Mouse (Mus musculus) lung, embryonic 15.5 days (tissue): ENCODE results near the gene Meis2. TPM values are rescaled to one million over a fixed set of nuclear protein-coding genes. Genes with fewer than 3 reads are reported as not detected.

Source experiments
- ATAC-seq: fragments of 200-750 bp; cut with Nextera tagmentation; 2 replicates; pipeline ENCODE4 v1.8.0; 2017; ENCODE audit warnings: moderate number of reproducible peaks, borderline replicate concordance; ENCODE audit not compliant: low FRiP score, low TSS enrichment; ENCODE audit errors: extremely low read depth
- H3K27ac ChIP-seq: fragments of 300-500 bp; sonication (generic); 2 replicates; pipeline ENCODE4 v1.5.1; 2015; ENCODE audit warnings: moderate library complexity, mild to moderate bottlenecking, inconsistent platforms
- H3K27me3 ChIP-seq: fragments of 300-500 bp; sonication (generic); 2 replicates; pipeline ENCODE4 v1.6.1; 2015; ENCODE audit warnings: inconsistent platforms
- H3K36me3 ChIP-seq: fragments of 300-500 bp; sonication (generic); 2 replicates; pipeline ENCODE4 v1.6.1; 2015; ENCODE audit warnings: inconsistent platforms
- H3K4me1 ChIP-seq: fragments of 300-500 bp; sonication (generic); 2 replicates; pipeline ENCODE4 v1.6.1; 2015; ENCODE audit warnings: inconsistent platforms
- H3K4me2 ChIP-seq: fragments of 300-500 bp; sonication (generic); 2 replicates; pipeline ENCODE4 v1.6.1; 2015; ENCODE audit warnings: inconsistent platforms, mild to moderate bottlenecking, moderate library complexity
- H3K4me3 ChIP-seq: fragments of 300-500 bp; sonication (generic); 2 replicates; pipeline ENCODE4 v1.5.1; 2015; ENCODE audit warnings: mild to moderate bottlenecking, inconsistent platforms
- H3K9ac ChIP-seq: fragments of 300-500 bp; sonication (generic); 2 replicates; pipeline ENCODE4 v1.6.1; 2015; ENCODE audit warnings: inconsistent platforms
- H3K9me3 ChIP-seq: fragments of 300-500 bp; sonication (generic); 2 replicates; pipeline ENCODE4 v1.6.1; 2016; ENCODE audit warnings: inconsistent platforms
- WGBS: fragments of 180-500 bp; shearing (Covaris S2); methylation state at CpG from one replicate; pipeline ENCODE4 v1.1.7; 2015; 5-methylcytosine and 5-hydroxymethylcytosine counted together
- polyA plus RNA-seq: library from polyadenylated mRNA; unstranded; fragments of >200 nt; fragmentation: Nextera tagmentation; extraction: Ambion mirVana; gene quantifications from 2 replicates; pipeline ENCODE4 v1.2.1, GENCODE M21; 2015

Gene Meis2
- polyA plus RNA-seq, 1 experiment from 2014 or later, result 24.4 TPM

DNA sequence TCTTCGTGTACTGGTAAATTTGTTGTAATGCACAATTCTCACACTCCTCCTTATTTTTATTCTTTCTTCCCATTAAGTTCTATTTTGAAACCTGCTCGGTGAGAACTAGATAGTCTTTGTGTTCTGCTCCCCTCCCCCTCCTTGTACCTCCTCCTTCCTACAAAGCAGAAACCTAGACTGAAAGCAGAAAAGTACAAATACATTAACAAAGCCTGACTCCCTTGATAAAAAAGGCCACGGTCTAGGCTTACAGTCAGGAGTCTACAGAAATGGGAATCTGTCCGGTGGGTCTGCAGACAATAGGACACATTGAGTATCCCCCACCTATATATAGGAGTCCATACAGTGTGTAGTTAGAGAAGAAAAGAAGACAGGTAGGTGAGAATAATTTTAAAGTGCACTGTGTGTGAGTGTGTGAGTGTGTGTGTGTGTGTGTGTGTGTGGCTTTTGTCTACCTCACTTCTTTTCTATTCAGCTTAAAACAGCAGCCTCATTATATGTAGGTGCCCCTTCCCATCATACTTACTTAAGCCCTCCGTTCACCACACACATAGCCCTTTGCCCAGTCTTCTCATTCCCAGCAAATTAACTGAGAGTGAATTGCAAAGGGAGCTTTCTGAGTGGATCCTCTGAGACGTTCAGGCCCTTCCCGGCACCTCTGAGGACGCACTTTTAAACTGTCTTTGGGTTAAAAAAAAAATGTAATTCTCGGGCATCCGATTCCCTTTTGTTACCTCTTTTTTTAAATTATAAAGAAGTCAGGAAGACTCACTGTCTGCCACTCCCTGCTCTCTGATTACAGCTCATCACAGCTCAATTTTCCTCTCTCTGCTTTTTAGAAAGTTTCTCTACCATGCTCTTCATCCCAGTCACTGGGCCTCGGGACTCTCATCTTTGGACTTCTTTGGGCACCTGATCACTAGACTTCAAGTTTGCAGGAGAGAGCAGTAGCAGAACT, 208.2 kb downstream of the Meis2 start:
- H3K4me3 ChIP-seq, result no peak overlapping the region
- 42% methylated on average over 11 of the region's 11 CpGs for WGBS
- H3K27me3 ChIP-seq, result peaks cover 80% of the 10 kb centered on the region
- peaks cover 39% of the 10 kb centered on the region for H3K4me1 ChIP-seq
- no peak for ATAC-seq
- no peaks in the 10 kb centered on the region for H3K9me3 ChIP-seq
- H3K4me2 ChIP-seq, result no peak overlapping the region
- H3K27ac ChIP-seq, result no peak overlapping the region
- no peak overlapping the region for H3K9ac ChIP-seq
- no peaks in the 10 kb centered on the region for H3K36me3 ChIP-seq

DNA sequence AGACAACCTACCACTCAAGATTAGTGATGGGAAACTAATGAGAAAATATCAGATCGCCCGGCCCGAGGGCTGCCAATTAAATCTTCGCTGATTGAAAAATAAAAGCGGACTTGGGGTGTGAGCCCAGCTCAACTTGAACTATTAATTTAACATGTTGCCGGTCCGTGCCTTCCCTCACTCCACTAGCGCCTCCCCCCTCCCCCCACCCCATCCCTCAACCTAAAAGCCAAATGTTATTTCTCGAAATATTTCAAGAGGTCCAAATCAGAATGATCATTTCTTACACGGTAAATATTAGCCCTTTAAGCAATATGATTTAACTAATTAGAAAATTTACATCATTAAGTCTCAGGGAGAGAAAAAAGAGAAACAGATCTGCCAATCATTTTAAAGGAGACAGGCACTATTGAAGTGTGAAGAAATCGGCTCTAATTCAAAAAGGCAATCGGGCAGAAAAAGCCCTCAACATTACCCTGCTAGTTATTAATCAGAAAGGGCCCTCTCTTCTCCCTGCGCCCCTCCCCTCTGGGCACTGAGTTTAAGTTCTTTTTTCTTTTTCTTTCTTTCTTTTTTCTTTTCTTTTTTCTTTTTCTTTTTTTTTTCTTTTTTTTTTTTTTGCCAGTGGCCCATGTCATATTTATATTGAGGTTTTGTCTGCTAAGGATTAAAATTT, 209.1 kb downstream of the Meis2 start:
- no peak overlapping the region for H3K27ac ChIP-seq

DNA sequence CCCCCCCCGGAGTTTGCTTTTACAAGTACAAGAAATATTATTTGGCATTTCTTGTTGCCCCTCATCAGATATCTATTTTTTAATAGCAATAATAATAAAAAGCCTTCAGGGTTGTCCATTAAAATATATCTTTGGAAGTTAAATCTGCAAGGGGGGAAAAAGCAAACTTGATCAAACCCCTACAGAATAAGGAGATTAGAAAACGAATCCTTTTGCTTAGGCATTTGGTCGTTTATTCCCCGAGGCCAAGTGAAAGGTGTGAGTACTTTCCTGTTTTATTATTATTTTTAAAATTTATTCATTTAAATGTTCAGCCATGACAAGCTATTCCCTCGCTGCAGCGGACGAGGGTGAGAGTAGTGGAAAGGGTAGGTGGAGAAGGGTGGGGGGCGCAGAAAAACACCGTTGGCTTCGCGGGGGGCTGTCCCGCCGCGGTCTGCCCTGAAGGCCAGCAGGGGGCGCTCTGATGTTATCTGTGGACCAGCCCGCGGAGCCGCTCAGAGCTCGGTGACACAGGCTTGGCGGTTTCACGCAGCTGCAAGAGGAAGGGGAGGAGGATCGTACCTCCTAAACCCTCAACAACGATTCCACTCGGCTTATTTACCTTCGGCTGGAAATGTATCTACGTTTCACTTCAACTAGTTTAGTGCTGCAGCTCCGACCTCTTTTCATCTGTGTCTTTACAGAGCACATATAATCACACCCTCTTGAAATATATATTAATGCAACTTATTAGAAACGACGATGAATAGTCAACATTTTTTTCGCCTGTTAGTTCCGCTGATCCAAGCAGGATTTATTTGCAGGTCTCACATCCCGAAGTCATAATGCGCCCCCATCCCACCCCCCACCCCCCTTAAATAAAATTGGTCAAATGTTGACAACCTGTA, 209.9 kb downstream of the Meis2 start:
- Histone ChIP-seq H3K27me3 (peaks cover 94% of the 10 kb centered on the region), H3K9me3 (no peaks in the 10 kb centered on the region), H3K36me3 (no peaks in the 10 kb centered on the region), H3K27ac (no peak overlapping the region), H3K4me3 (peak overlapping the region; percentile 32), H3K4me2 (peak overlapping the region; percentile 51), H3K9ac (no peak overlapping the region), H3K4me1 (peaks cover 37% of the 10 kb centered on the region)
- ATAC-seq, result peak; percentile 66
- under 1% methylated on average over 33 of the region's 33 CpGs for WGBS

More for the DNA sequence above, 209.1 kb downstream of the Meis2 start:
- no peak overlapping the region for H3K9ac ChIP-seq
- H3K9me3 ChIP-seq, result no peaks in the 10 kb centered on the region
- H3K27me3 ChIP-seq, result peaks cover 89% of the 10 kb centered on the region
- peak overlapping the region; percentile 32 for H3K4me3 ChIP-seq
- peaks cover 40% of the 10 kb centered on the region for H3K4me1 ChIP-seq
- no peaks in the 10 kb centered on the region for H3K36me3 ChIP-seq
- peak overlapping the region; percentile 51 for H3K4me2 ChIP-seq
- 11% methylated on average over 13 of the region's 13 CpGs for WGBS
- ATAC-seq, result no peak

DNA sequence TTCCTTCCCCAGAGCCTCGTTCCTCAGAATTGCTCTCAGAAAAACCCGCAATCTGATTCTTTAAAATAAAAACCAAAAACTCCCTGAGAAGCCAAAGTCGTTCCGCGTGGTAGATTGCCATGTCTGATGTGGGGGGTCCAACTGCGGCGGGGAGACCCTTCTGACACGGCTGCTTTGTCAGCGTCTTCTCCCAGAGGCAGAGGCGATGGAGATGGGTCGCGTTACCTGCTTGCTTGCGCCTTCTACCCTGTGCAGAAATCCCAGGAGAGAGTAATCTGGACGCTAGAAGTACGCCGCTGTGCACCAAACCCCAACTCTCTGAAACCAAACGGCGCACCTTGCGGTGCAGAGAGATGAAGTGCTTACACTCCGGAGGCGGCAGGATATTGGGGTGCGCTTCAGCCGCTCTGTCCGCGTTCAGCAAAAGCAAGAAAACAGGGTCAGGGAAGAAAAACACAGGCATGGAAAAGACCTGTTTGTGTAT, 210.8 kb downstream of the Meis2 start:
- peaks cover 90% of the 10 kb centered on the region for H3K27me3 ChIP-seq
- H3K36me3 ChIP-seq, result no peaks in the 10 kb centered on the region
- H3K9ac ChIP-seq, result no peak overlapping the region
- peak overlapping the region; percentile 15; the same call in 1 of the 2 replicates for H3K4me3 ChIP-seq
- peaks cover 29% of the 10 kb centered on the region for H3K4me1 ChIP-seq
- H3K4me2 ChIP-seq, result peak overlapping the region; percentile 44
- H3K27ac ChIP-seq, result no peak overlapping the region
- H3K9me3 ChIP-seq, result no peaks in the 10 kb centered on the region
- no peak for ATAC-seq
- WGBS, result 4% methylated on average over 25 of the region's 25 CpGs

DNA sequence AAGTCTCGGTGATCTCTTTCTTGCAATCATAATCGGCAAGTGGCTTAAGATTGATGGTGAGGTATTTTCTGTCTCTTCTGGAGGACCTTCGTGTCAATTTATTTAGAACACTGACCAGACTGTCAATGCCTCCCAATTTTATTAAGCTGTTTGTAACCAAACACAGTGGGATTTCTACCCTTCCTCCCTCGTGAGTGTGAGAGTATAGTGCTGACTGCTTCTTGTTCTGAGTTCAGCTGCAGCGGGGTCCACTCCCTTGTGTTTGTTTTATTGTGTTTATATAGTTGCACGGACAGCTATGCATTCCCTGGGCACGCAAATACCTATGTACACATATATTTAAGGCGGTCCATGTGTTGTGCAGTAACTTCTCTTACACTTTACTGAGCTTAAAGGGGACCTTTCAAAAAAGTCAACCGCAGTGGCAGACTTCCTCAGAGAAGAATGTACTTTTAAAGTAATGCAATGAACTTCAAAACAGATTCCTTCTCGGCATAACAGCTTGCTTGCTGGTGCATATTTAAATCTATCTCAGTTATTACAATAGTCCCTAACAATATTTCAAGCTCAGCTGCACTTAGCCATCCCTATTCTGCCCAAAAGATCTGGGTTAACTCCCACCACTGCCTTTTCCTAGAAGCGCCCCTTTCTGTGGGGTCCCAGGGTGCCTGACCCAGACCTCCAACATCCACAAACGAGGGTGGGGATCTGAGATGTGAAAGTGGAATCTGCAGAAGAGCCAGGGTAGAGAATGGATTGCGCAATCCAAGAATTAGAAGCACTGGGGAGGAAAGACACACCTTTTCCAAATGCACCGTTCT, 211.4 kb downstream of the Meis2 start:
- Histone ChIP-seq H3K36me3 (no peaks in the 10 kb centered on the region), H3K4me3 (no peak overlapping the region), H3K9me3 (no peaks in the 10 kb centered on the region), H3K4me2 (peak overlapping the region; percentile 44; the same call in 1 of the 2 replicates), H3K27me3 (peaks cover 83% of the 10 kb centered on the region), H3K4me1 (peaks cover 22% of the 10 kb centered on the region), H3K9ac (no peak overlapping the region), H3K27ac (no peak overlapping the region)
- ATAC-seq, result no peak
- 17% methylated on average over 14 of the region's 14 CpGs for WGBS

DNA sequence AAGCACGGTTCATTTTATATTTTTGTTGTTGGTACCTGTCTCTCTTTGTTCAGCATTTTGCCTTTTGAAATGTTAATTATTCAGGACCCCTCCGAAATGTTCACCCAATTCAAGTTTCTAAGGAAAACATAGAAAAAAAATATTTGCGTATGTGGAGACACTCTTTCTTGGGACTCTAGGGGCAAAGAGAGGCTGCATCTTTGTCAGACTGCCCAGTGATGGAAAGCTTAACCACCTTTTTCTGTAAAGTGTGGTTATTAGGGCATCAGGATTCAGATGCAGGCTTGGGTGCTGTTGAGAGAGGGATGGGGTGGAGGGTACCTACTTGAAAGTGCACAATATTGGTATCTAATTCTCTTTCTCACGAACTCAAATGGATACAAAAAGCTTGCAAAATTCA, 212.4 kb downstream of the Meis2 start:
- H3K36me3 ChIP-seq, result no peaks in the 10 kb centered on the region
- H3K9me3 ChIP-seq, result no peaks in the 10 kb centered on the region
- peaks cover 20% of the 10 kb centered on the region for H3K4me1 ChIP-seq
- no peak overlapping the region for H3K4me3 ChIP-seq
- no peak overlapping the region for H3K27ac ChIP-seq
- H3K4me2 ChIP-seq, result no peak overlapping the region
- ATAC-seq, result no peak
- 39% methylated on average over 4 of the region's 4 CpGs for WGBS
- H3K27me3 ChIP-seq, result peaks cover 74% of the 10 kb centered on the region
- no peak overlapping the region for H3K9ac ChIP-seq

DNA sequence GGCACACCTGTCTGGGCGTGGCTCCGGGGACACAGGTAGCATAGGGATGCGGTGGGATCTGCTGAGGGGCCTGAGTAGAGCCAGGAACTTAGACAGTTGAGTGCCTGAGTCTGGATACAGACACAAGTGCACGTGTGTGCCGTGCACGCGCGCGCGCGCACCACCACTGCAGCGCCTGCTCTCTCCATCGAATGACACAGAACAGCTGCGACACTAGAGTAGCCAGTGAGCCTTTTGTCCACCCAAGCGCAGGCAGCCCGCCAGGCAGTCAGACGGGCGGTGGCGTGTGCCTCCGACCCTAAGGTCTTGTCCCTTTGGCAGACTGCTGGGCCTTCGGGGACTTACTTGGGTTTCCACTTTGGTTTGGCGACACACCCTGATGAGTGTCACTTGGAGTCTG, 213.0 kb downstream of the Meis2 start:
- peaks cover 68% of the 10 kb centered on the region for H3K27me3 ChIP-seq

DNA sequence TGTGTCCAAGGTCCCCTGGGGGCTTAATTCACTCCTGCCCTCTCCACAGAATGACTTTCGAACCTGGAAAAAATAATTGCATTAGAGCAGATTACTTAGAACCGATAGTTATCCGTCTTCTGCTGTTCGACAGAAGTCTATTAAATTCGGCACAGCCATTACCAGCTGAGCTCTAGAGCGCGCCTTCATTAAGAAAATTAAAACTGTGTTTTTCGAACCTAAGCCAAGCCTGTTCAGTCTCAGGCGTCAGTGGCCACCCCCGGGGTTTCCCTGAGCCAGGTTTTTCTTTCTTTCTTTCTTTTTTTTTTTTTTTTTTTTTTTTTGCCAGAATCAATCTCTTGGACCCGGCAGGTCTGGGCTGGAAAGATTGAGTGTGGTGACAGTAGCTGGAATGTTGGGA, 213.5 kb downstream of the Meis2 start:
- Histone ChIP-seq H3K36me3 (no peaks in the 10 kb centered on the region), H3K9ac (no peak overlapping the region), H3K9me3 (no peaks in the 10 kb centered on the region), H3K4me2 (peak overlapping the region; percentile 51), H3K27me3 (peaks cover 63% of the 10 kb centered on the region), H3K4me1 (peaks cover 20% of the 10 kb centered on the region), H3K4me3 (peak overlapping the region; percentile 22; the same call in 1 of the 2 replicates), H3K27ac (no peak overlapping the region)
- WGBS, result 37% methylated on average over 11 of the region's 11 CpGs
- ATAC-seq, result no peak

More for the DNA sequence above, 213.0 kb downstream of the Meis2 start:
- H3K36me3 ChIP-seq, result no peaks in the 10 kb centered on the region
- H3K27ac ChIP-seq, result no peak overlapping the region
- 3% methylated on average over 22 of the region's 22 CpGs for WGBS
- peaks cover 20% of the 10 kb centered on the region for H3K4me1 ChIP-seq
- ATAC-seq, result peak; percentile 63; the same call in 1 of the 2 replicates
- H3K9me3 ChIP-seq, result no peaks in the 10 kb centered on the region
- H3K4me3 ChIP-seq, result peak overlapping the region; percentile 22
- peak overlapping the region; percentile 51 for H3K4me2 ChIP-seq
- H3K9ac ChIP-seq, result no peak overlapping the region

DNA sequence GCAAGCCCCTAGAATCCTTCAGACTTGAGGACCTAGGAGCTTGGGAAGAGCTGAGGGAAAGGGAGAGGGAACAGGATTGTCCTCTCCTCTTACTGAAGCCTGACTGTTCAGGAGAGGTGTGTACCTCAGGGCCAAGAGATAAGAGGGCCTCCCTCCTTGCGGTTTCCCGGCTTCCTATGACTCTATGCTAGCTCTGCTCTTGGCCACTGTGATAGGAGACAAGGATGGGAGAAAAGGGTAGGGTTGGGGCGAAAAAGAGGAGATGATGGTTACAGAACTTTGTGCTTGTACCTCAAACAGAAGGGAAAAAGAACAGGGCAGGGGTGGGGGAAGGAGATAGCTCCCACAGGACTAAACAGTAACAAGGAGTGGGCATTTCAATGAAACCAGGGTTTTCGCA, 214.7 kb downstream of the Meis2 start:
- Histone ChIP-seq H3K4me1 (peaks cover 15% of the 10 kb centered on the region), H3K36me3 (no peaks in the 10 kb centered on the region), H3K27me3 (peaks cover 55% of the 10 kb centered on the region), H3K27ac (no peak overlapping the region), H3K4me3 (no peak overlapping the region), H3K4me2 (no peak overlapping the region), H3K9ac (no peak overlapping the region), H3K9me3 (no peaks in the 10 kb centered on the region)
- ATAC-seq, result no peak
- 88% methylated on average over 4 of the region's 4 CpGs for WGBS

DNA sequence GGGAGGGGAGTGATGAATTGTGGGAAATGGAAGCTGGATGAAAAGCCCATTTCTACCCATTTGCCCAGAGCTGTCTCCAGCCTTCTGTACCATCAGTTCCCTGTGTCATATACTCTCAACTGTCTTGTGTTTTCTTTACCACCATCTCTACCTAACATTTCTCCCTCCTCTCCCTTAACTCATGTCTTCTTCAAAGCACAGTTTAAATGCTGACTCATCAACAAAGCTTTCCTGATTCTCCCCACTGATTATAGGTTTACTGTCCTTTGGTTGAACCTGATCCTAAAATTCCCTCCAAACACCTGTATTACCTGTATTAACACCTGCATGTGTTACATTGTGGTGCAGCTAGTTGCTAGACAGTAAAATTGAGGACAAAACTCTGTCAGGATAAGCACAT, 222.8 kb downstream of the Meis2 start:
- no peaks in the 10 kb centered on the region for H3K9me3 ChIP-seq
- no peak overlapping the region for H3K27ac ChIP-seq
- H3K36me3 ChIP-seq, result no peaks in the 10 kb centered on the region
- H3K27me3 ChIP-seq, result no peaks in the 10 kb centered on the region
- H3K4me3 ChIP-seq, result no peak overlapping the region
- ATAC-seq, result no peak
- no peak overlapping the region for H3K4me2 ChIP-seq
- H3K9ac ChIP-seq, result no peak overlapping the region
- no peaks in the 10 kb centered on the region for H3K4me1 ChIP-seq

DNA sequence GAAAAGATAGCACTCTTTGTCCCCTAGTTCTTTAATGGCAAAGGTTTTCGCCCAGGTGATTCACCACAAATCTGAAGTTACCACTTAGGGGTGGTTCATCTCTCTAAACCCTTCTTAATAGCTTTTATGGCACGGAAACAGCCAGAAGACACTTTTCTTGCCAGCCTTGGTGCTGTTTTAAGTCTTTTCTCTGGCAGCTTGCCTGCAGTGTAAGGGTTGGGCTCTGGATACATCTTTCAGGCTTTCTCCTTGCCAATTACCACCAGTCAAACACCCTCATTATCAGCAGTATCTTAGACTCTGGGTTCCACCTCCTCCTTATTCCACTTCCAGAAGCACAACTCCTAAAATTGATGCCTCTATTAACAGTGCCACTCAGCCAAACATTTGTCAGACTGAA, 229.6 kb downstream of the Meis2 start:
- H3K27me3 ChIP-seq, result no peaks in the 10 kb centered on the region
- H3K9me3 ChIP-seq, result no peaks in the 10 kb centered on the region
- WGBS, result 72% methylated on average over 2 of the region's 2 CpGs
- no peaks in the 10 kb centered on the region for H3K36me3 ChIP-seq
- H3K9ac ChIP-seq, result no peak overlapping the region
- H3K4me1 ChIP-seq, result no peaks in the 10 kb centered on the region
- H3K27ac ChIP-seq, result no peak overlapping the region
- no peak overlapping the region for H3K4me2 ChIP-seq
- no peak overlapping the region for H3K4me3 ChIP-seq
- no peak for ATAC-seq
